Mouse (Mus musculus) induced T-regulatory cell, adult 2 months (primary cell): Measurements from ENCODE around the gene Ppt2.
A peak's percentile ranks its signal among the peaks of the same experiment; 100 is the strongest.

Experiments
- DNase-seq: peaks from one replicate; pipeline ENCODE4 v3.0.0-alpha.2; 2012; ENCODE audit warnings: low read depth

Ppt2 gene

GRCm38 (mm10) chr17:34587423-34587811 lies 40.9 kb downstream of the Ppt2 start:
- DNase-seq, result peak; percentile 96

DNA sequence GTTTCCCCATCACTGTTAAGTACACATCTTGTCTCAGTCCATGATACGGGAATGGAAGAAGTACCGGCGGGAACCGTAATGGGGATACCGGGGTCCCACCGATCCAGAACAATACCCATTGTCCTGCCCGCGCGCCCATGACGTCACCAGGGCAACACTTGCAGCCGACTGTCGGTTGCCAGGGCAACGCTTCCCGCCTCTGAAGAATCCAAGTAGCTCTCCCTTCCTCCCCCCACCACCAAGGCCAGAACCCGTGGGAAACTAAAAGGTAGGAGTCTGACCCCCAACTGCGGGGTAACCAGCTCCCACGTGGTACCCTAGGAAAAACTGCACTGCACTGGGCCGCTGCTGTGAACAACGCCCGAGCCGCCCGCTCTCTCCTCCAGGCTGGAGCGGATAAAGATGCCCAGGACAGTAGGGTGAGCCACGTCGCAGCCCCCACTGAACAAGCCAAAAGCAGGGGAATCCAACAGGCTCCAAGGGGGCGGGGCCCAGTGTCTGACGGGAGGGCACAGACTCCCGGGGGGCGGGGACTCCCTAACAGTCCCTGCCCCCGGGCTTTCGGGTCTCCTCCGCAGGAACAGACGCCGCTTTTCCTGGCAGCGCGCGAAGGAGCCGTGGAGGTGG lies 41.4 kb downstream of the Ppt2 start:
- DNase-seq, result peak; percentile 95

DNA sequence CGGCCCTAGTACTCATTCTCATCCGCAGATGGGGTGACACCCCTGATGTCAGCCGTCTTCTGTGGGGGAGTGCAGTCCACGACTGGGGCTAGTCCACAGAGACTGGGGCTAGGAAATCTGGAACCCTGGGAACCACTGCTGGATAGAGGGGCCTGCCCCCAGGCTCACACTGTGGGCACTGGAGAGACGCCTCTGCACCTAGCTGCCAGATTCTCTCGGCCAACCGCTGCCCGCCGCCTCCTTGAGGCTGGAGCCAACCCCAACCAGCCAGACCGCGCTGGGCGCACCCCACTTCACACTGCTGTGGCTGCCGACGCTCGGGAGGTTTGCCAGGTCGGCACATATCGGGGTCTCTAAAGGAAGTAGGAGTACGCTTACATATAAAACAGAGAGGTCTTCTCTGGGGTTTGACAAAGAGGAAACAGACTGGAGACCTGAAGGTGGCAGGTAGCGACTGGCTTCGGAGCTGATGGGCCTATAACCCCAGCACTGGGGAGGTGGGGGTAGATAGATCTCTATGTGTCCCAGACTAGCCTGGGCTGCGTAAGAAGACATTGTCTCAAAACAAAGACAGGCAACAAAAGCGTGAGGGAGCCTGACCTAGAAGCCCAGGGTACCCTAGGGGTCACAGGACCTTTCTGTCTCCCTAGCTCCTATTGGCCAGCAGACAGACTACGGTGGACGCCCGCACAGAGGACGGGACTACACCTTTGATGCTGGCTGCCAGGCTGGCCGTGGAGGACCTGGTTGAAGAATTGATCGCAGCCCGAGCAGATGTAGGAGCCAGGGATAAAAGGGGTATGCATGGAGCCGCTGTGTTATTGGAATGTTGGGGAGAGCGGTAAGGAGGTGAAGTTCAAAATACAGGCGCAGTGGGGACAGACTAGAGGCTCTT lies 42.2 kb downstream of the Ppt2 start:
- DNase-seq, result no peak

- DNase-seq, result no peak
Measured at GRCm38 (mm10) chr17:34585121-34585520, 43.2 kb downstream of the Ppt2 start.

GRCm38 (mm10) chr17:34583819-34584218 lies 44.5 kb downstream of the Ppt2 start:
- no peak for DNase-seq

GRCm38 (mm10) chr17:34583397-34583796 lies 44.9 kb downstream of the Ppt2 start:
- no peak for DNase-seq

DNA sequence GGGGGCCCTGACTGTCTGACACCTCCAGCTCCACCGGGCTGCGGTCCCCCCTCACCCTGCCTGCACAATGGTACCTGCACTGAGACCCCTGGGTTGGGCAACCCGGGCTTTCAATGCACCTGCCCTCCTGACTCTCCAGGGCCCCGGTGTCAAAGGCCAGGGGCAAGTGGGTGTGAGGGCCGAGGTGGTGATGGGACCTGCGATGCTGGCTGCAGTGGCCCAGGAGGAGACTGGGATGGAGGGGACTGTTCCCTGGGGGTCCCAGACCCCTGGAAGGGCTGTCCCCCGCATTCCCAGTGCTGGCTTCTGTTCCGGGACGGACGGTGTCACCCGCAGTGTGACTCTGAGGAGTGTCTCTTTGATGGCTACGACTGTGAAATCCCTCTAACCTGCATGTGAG lies 45.8 kb downstream of the Ppt2 start:
- DNase-seq, result no peak

DNA sequence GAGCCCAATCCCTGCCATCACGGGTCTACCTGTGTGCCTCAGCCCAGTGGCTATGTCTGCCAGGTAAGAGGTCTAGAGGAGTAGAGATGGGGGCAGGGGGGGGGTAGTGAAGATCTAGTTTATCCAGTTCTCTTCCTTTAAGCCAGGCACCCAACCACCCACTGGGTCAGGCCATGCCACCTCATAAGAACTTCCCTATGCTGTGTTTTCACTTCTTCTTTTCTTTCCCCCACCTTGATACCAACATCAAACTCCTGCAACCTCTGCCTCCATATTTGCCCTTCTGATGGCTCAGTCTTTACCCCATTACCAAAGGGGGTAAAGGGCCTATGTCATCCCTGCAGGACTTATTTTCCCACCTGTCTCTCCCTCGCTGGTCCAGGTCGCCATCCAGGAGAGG lies 50.2 kb downstream of the Ppt2 start:
- DNase-seq, result no peak

DNA sequence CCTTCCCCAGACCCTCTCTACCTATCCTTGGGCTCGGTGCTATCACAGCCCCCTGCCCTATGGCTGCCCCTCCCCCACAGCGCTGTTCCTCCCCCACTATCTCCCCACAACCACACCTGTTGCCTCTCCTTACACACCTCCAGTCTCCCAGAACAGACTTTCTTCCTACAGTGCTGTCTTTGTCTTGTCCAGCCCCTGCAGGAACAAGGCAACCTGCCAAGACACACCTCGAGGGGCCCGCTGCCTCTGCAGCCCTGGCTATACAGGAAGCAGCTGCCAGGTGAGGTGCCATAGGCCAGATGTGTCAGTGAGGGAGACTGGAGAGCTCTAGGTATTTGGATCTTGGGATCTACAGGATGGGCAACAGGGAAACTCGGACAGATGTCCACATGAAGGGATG lies 51.7 kb downstream of the Ppt2 start:
- no peak for DNase-seq

DNA sequence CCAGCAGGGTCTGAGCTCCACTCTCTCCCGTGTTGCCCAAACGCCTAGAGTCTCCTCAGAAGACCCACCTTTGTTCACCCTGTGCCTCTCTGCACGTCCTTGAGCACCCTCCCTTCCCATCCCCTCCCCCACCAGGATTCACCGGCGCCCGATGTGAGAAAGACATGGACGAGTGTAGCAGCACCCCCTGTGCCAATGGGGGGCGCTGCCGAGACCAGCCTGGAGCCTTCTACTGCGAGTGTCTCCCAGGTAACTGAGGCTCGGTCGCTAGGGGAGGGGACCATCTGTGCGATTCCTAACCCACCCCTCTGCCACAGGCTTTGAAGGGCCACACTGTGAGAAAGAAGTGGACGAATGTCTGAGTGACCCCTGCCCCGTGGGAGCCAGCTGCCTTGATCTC lies 55.9 kb downstream of the Ppt2 start:
- no peak for DNase-seq

- DNase-seq, result peak; percentile 50
Measured at GRCm38 (mm10) chr17:34571875-34572274, 56.4 kb downstream of the Ppt2 start.

GRCm38 (mm10) chr17:34569919-34570318 lies 58.4 kb downstream of the Ppt2 start:
- DNase-seq, result no peak

DNA sequence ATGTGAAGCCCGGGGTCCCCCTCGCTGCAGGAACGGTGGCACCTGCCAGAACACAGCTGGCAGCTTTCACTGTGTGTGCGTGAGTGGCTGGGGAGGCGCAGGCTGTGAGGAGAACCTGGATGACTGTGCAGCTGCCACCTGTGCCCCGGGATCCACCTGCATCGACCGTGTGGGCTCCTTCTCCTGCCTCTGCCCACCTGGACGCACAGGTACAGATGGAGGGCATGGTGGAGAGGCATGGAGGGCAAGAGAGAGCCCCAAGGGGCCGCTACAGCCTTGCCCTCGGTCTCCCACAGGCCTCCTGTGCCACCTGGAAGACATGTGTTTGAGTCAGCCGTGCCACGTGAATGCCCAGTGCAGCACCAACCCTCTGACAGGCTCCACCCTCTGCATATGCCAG lies 59.9 kb downstream of the Ppt2 start:
- no peak for DNase-seq

DNA sequence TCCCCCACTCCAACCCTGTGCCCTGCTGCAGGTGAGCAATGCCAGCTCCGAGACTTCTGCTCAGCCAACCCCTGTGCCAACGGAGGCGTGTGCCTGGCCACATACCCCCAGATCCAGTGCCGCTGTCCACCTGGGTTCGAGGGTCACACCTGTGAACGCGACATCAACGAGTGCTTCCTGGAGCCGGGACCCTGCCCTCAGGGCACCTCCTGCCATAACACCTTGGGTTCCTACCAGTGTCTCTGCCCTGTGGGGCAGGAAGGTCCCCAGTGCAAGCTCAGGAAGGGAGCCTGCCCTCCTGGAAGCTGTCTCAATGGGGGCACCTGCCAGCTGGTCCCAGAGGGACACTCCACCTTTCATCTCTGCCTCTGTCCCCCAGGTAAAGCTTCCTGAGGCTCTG lies 61.0 kb downstream of the Ppt2 start:
- DNase-seq, result no peak
